Mouse (Mus musculus): ENCODE results near the gene Tmem191c. TPM values are rescaled to one million over a fixed set of nuclear protein-coding genes. Genes with fewer than 3 reads are reported as not detected.
"Not testable (repeated sequence)": the region's sequence is repeated elsewhere in the genome, so short reads cannot be mapped to it uniquely, and the experiment has no call there.

The Tmem191c gene
- 100 to 1,000 TPM; 102 to 115 TPM for total RNA-seq (2021)

DNA sequence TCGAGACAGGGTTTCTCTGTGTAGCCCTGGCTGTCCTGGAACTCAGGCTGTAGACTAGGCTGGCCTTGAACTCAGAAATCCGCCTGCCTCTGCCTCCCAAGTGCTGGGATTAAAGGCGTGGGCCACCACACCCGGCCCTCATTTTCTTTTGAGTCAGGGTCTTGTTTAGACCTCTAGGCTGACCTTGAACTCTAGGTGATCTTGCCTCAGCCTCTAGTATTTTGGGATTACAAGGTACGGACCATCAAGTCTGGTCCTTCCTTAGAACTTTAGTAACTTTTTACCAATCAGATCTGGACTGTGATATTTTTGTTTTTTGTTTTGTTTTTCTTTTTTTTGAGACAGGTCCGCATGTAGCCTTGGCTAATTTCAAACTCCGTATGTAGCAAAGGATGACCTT, at the start of gene Tmem191c:
Gene Tmem191c (plus strand): TSS at position 357 of the 400 bp plus-strand sequence.
- DNase-seq (ENCODE audit: low spot score in 2 of 2): no peak
- intact Hi-C loops (cut with DNase I): loop anchor here (1.0 to 10.0 kb wide), 5 partner anchors 43 to 351 kb away; partner anchors contain the start of genes Ccdc116, Hic2 and Sdf2l1

DNA sequence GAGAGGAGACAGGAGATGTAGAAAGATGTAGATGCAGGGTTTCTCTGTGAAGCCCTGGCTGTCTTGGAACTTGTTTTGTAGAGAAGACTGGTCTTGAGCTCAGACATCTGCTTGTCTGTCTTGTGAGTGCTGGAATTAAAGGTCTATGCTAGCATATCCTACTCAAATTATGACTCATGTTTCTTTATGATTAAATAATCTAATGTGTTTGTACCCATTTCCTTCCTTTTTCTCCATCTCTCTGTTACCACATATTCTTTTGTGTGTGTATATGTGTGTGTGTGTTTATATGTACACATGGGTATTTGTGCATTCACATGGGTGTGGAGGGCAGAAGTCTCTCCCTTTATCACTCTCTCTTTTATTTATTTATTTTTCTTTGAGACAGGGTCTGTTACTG, 49.4 kb upstream of the Tmem191c start:
- DNase-seq (ENCODE audit: low spot score in 2 of 2): no peak
- intact Hi-C loops (cut with DNase I): no loop called here

DNA sequence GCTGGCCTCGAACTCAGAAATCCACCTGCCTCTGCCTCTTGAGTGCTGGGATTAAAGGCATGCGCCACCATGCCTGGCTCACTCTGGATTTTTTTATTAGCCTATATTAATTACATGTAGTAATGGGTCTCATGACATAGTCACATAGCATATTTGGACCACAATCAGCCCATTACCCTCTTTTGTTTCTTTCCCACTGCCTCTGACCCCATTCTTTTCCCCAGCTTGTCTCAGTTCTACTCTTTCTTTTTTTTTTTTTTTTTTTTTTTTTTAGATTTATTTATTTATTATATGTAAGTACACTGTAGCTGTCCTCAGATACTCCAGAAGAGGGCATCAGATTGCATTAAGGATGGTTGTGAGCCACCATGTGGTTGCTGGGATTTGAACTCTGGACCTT, 44.4 kb upstream of the Tmem191c start:
- DNase-seq (ENCODE audit: low spot score in 2 of 2): not testable (repeated sequence)
- intact Hi-C loops (cut with DNase I): loop anchor here (5.0 kb wide), 1 partner anchor 46 kb away; the partner anchor contains the start of gene Tmem191c

DNA sequence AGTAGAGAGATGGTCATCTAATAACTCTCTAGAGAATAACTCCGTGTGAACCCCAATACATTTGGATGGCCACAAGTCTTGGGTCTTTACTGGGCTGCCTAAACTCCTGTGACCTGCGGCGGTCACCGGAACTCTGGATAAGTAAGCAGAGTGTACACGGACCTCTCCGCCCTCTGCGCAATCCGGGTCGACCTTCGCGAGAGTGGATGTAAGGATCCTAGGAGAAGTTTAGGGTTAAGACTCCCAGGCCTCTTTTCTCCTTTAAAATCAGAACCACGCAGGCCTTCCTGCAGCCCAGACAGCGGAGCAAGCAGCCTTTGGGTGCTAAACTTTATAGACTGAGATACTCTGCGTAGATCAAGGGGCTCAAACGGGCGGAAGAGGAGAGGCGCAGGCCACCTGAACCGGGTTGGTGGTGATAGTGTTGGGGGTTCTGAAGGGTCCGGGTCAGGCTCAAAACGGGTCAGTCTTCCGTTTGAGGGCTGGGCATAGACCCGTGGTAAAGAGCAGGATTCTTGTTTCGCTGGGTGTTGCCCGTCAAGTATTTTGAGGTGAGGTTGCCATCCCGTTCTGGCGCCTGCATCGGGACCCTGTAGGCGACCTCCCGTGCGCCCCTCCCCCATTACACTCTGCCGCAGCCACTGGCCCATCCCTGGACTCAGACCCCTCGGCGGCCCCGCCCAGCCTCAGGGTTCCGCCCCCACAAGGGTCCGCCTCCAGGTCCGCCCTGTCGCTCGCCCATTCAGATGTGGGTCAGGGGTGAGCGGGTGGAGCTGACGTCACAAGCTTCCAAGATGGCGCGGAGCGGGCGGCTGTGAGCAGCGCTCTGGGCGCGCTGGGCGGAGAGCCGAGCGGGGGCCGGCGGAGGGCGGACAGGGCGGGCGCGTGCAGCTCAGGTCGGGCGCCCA, 42.8 kb upstream of the Tmem191c start, which contains the start of gene Hic2:
Gene Hic2 (plus strand): TSS at position 779 of the 908 bp plus-strand sequence.
- peak; percentile 89 for DNase-seq (ENCODE audit: low spot score in 2 of 2)
- intact Hi-C loops (cut with DNase I): loop anchor here (5.0 kb wide), 1 partner anchor 44 kb away; the partner anchor contains the start of gene Tmem191c

DNA sequence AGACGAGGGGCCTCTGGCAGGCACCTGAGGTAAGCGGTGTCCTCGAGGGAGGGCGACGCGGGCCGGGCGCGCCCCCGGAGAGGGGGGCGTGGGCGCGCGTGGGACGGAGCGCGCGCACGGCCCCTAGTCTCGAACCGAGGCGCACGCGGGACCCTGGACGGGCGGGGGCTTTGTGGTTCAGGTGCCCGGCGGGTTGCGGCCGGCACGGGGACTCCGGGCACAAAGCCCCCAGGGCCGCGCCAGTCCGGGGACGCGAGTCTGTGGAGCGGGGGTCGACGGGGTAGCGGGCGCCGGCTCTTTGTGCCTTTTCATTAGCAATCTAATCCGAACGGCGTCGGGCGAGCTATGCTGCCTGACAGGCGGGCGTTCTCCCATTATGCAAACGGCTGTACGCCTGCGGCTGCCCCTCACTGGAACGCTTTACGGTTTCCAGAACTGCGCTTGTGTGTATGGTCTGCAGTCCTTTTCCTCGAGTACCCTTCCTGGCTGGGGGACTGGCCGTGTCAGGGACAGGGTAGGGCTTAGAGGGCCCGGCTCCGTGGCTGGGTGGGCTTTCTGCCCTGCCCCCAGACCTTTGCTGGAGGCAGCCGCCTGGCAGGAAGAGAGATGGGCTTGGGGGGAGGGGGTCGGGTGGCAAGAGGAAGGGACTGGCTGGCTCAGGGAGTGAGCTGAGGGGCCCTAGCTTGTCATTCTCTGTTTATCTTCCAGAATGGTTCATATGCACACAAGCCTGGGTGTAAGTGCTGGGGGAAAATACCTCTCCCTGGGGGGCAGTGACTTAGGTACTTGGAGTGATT, 42.0 kb upstream of the Tmem191c start:
- peak; percentile 39 to 43 for DNase-seq (ENCODE audit: low spot score in 2 of 2)
- intact Hi-C loops (cut with DNase I): loop anchor here (5.0 kb wide), 1 partner anchor 43 kb away; the partner anchor contains the start of gene Tmem191c

DNA sequence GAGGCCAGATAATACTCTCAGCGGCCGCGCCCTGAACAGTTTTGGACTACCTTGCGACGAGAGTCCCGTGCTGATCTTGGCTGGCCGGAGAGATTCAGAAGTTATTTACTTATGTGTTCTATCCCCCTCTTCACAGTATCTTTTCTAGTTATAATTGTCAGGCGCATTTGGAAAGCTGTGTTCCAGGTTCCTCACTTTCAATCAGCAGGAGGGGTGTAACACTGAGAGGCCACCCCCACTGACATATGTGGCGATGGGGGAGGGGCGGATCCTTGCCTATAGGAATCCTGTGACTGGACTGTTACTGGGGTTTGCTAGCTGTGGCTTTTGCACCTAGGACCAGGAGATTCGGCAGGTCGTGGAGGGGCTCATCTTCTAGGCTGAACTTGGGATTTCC, 41.4 kb upstream of the Tmem191c start:
- peak; percentile 47 to 60 for DNase-seq (ENCODE audit: low spot score in 2 of 2)
- intact Hi-C loops (cut with DNase I): loop anchor here (5.0 kb wide), 1 partner anchor 43 kb away; the partner anchor contains the start of gene Tmem191c

DNA sequence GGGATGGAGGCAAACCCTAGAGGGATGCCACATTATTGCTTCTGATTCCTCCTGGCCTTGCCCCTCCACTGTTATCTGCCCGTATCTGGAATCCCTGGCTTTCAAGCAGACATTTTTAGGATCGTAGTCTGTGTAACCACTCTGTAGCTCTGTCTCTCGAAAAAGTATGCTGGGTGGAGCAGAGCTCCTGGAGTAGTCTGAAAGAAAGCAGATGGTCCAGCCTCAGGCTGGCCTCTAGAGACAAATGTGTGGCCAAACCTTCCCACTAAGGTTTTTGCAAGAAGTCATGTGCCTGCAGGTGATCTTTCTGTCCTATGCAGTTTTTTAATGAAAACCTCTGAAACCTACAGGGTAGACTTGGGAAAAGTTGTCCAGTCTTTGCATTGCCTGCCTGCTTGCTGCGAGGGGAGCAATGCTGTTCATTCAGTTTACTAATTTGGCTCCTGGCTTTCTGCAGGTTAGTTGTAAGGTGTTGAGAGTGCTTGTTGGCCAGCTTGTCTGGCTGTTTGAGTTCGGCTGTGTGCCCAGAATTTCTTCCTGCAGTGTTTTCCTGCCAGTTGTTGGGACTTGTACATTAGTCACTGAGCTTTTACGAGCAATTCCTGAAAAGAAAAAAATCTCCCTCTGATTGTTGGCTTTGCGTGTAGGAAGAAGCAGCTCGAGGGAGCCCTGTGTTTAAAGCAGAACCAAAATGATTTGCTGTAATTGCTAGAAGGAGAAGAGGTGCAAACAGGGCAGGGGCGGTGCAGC, 40.8 kb upstream of the Tmem191c start:
- DNase-seq (ENCODE audit: low spot score in 2 of 2): peak; percentile 55
- intact Hi-C loops (cut with DNase I): loop anchor here (5.0 kb wide), 1 partner anchor 42 kb away; the partner anchor contains the start of gene Tmem191c

DNA sequence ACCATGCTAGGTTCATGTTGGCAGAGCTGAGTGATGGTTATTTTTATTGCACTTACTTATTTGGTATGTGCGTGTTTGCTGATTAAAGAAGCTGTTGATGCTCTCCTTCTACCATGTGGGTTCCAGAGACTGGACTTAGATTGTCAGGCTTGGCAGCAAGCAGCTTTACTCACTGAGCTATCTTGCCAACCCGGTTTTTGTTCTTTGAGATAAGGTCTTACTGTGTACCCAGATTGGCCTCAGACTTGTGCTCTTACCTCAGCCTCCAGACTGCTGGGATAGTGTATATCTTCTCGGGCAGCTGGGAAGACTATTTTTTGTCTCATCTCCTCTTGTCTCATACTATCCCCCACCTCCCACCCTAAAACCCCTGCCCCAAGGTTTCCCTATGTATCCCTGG, 38.2 kb upstream of the Tmem191c start:
- intact Hi-C loops (cut with DNase I): no loop called here
- no peak for DNase-seq (ENCODE audit: low spot score in 2 of 2)

DNA sequence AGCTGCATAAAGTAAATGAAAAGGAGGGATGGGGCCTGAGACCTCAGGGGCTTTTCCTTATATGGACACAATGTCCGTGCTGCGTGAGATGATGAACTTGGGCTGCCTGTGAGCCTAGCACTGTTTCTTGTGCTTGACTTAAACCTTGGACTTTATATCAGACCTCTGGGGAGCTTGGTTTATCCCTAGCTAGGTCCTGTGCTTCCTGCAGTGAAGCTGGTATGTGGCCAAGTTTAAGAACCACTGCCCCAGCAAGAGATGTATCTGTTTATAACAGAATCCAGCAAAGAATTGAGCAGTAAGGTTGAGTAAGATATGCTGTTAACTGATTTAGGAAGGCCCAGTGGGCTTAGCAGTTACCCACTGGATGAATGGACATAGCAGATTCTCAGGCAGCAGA, 36.5 kb upstream of the Tmem191c start:
- DNase-seq (ENCODE audit: low spot score in 2 of 2): no peak
- intact Hi-C loops (cut with DNase I): no loop called here

DNA sequence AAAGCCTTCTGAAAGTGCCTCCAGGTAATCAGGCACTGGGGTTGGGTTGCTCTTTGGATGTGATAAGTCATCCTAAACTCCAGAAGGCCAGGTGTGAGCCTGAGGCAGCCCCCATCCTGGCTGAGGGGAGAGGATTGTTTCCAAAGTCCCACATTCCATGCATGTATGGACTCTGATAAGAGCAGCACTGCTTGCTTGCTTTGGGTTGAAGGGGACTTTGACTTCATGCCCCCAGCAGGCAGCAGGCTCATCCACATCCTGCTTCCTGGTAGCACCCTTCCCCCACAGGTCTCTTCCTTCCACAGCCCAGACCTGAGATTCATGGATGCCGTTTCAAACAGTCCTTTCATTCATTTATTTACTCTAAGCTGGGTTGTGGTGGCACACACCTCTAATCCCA, 32.1 kb upstream of the Tmem191c start:
- intact Hi-C loops (cut with DNase I): no loop called here
- DNase-seq (ENCODE audit: low spot score in 2 of 2): no peak

DNA sequence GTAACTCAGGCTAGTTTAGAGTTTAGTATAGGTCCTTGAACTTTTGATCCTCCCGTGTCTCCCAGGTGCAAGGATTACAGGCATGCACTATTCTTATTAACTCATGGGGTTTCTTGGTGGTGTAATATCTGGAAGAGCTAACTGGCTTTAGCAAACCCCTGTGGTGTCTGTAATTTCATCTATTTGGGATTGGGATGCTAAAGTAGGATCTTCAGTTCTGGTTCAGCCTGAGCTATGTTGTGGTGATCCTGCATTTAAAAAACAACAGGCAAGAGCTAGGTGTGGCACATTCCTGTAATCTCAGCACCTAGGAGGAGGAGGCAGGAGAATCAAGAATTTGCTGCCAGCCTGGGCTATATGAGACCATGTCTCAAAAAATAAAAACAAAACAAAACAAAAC, 30.9 kb upstream of the Tmem191c start:
- no peak for DNase-seq (ENCODE audit: low spot score in 2 of 2)
- intact Hi-C loops (cut with DNase I): no loop called here

DNA sequence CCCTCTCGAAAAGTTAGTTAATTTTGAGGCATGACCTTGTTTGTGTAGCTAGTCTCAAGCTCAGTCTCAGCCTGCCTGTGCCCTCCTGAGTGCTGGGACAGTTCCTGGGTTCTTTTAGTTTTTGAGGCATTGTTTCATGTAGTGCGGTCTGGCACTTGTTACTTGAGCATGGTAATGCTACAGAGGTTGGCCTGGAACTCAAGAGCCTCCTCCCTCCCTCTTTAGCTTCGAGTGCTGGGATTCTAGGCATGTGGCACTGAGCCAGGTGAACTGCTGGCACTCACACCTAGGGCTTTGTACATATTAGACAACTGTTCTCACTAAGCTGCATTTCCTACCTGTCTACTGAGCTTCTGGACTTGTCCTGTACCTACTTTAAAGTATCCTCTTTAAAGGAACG, 28.1 kb upstream of the Tmem191c start:
- intact Hi-C loops (cut with DNase I): no loop called here

DNA sequence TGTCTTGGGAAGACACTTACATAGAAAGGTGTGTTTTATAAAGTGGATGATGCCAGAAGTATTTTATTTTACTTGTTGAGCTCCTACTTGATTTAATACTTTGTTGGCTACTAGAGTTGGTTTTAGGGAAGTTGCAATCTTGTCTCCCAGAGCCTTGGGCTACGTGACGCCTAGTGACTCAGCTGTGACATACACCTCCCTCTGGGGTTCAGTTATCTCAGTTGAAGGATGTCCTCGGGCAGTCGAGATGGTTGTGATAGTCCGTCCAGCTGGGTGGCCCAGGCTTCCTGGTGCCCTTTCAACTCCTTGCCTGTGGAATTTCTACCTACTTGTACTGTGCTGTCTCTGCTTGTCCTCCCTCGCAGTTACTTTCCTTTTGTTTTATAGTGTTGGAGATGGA, 26.7 kb upstream of the Tmem191c start:
- intact Hi-C loops (cut with DNase I): no loop called here

More for the DNA sequence above, 28.1 kb upstream of the Tmem191c start:
- DNase-seq (ENCODE audit: low spot score in 2 of 2): no peak

DNA sequence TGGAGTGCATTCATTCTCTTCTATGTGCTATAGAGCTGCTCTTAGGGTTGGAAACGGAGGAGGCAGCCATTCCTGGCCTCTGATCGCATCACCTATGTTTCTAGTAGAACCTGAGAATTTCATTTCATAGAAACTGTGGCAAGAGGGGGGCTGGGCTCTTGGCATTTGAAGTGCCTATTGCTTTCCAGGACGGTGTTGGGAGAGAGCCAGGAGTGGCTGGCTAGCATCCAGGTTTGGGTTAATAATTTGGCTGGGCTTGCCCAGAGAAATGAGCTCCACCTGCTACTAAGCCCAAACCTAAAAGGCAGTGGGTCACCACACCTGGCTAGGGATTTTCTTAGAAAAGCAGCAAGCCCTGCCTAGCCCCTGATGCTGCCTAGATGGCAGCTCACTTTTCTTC, 24.3 kb upstream of the Tmem191c start:
- DNase-seq (ENCODE audit: low spot score in 2 of 2): no peak
- intact Hi-C loops (cut with DNase I): no loop called here

More for the DNA sequence above, 26.7 kb upstream of the Tmem191c start:
- DNase-seq (ENCODE audit: low spot score in 2 of 2): no peak

DNA sequence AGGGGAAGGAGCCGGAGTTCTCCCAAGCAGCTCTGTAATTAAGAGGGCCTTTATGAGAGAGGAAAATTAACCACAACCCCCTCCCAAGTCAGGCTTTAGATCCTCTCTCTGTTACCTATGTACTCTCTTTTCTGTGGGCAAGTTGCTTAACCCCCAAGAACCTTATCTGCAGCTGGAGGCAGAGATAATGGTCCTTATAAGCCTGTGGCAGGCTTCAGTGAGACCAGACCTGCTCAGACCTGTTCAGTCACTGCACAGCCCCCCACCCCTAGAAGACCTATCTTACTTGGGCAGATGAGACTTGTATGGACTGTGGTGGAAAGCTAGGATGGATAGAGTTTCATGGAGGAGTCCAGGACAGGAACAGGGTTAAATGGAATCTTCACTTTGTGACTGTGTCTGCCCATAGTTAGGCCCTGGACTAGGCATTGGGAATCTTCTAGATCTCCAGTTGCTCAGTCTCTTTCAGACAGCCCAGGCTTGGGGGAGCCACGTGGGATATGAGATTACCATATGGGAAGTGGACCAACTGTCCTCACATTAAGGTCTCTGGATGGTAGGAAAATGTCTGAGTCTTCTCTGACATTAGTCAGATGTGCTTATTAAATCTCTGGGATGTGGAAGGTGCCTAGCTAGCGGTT, 23.7 kb upstream of the Tmem191c start:
- intact Hi-C loops (cut with DNase I): no loop called here
- DNase-seq (ENCODE audit: low spot score in 2 of 2): no peak

DNA sequence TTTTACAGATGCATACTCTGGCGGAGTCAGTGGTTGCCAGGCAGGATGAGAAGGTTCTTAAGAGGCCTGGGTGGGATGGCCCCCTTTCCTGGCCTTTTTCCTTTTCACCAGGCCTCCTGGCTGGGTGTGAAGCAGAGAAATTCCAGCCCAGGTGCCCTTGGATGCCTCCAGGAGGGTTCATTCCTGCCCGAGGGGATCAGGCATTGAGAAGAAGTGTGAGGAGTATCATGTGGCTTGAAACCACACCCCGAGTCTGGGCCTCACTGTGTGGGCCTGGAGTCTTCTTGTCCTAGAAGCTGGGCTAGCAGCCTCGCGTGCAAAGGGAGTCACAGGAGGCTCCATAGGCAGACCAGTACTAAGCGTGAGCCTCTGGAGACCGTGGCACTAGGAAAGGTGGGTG, 23.0 kb upstream of the Tmem191c start:
- intact Hi-C loops (cut with DNase I): no loop called here
- DNase-seq (ENCODE audit: low spot score in 2 of 2): no peak

DNA sequence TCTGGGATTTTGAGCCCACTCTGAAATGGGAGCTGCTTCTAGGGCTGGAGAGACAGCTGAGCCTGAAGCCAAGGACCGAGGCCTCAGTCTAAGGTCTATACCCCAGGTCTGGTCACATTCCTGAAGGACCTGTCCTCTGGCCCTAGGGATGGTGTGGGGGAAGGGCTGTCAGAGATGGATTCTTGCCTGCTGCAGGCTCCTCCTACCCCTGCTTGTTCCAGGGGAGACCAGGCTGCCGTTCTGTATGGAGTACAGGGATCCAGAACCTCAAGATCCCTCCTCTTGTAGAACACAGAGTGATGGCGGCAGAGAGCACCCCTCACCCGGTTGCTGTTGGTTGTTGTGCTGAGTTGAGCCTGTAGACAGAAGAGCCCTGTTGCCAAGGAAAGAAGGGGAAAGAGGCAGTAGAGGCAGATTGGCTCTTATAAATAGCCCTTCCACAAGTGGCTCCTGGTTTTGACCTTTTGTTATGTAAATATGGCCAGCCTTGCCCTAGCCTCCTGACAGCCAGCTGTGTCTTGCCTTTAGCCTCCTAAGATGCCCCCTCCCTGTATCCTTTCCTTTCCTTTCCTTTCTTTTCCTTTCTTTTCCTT, 21.8 kb upstream of the Tmem191c start:
- intact Hi-C loops (cut with DNase I): no loop called here
- no peak for DNase-seq (ENCODE audit: low spot score in 2 of 2)

DNA sequence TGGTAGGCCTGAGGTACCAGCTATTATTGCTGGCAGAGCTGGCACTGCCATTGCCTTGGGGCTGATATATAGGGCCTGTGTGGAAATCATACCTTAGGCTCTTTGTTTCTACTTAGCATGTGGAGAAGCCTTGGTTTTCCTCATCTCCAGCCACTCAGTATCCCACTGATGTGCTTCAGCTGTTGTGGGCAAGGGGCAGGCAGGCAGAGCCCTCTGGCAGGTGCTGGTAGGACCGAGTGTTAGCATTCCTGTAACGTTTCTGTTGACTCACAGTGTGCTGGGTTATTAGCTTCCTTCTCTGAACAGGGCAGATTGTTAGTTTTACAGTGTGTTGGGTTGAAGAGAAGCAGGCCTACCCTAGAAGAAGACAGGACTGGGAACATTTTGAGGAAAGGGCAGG, 20.6 kb upstream of the Tmem191c start:
- no peak for DNase-seq (ENCODE audit: low spot score in 2 of 2)
- intact Hi-C loops (cut with DNase I): no loop called here

All from left cerebral cortex, postnatal 36 days (tissue).